Mouse (Mus musculus): ENCODE measurements around the gene Scyl2.

The Scyl2 gene

GRCm38 (mm10) chr10:89595514-89595913 is 90.6 kb downstream of the Scyl2 start:
- DNase-seq (ENCODE audit: low spot score) = no peak

GRCm38 (mm10) chr10:89594309-89594708 is 91.8 kb downstream of the Scyl2 start:
- DNase-seq (ENCODE audit: low spot score) = no peak

DNA sequence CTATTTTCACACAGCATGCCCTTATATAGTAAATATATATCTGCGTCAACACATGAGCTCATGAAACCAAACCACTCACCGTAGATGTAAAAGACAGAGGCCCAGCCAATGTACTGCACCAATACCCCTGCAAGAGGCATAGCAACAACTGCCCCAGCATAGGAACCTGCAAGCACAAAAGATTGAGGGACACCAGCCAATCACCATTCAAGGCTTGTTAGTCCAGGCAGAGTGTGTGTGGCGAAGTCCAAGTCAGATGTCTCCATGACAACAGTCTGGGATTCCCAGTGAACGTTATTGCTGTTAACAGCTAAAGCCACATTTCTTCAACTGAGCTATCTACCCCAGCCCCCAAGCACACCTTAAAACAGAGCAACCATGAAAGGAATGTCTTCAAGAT is 93.3 kb downstream of the Scyl2 start:
- no peak for DNase-seq (ENCODE audit: low spot score)

DNA sequence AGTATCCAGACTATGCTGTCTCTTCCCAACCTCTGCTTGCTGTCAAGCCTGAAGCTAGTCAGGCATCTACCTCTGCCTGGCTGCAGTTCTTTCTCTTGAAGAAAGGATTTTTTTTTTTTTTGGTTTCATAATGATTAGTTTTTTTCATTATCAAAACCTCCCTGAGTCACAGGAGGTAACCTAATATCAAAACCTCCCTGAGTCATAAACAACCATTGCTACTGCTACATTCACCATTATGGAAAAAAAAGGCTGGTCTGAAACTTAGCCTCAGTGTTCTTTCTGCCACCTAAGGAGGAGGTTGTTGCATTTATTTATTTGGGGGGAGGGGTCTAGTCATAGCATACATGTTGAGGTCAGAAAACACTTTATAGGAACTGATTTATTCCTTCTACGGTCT is 96.2 kb downstream of the Scyl2 start:
- DNase-seq (ENCODE audit: low spot score) = no peak
